Mouse (Mus musculus) megakaryocyte, embryonic 14.5 days (primary cell): Measurements from ENCODE around the gene Gm18596.
"Not testable (repeated sequence)": the region's sequence is repeated elsewhere in the genome, so short reads cannot be mapped to it uniquely, and the experiment has no call there.

ENCODE experiments used
- FLI1 ChIP-seq: IDR thresholded peaks from 2 replicates; pipeline ENCODE4 v1.6.1; 2012; ENCODE audit warnings: low read length, inconsistent platforms, mixed read lengths
- GATA1 ChIP-seq: IDR thresholded peaks from 3 replicates; pipeline ENCODE4 v1.6.1; 2012; ENCODE audit warnings: mixed read lengths, low read length, inconsistent platforms, borderline replicate concordance

GRCm38 (mm10) chr10:77782442-77782841 is 40.0 kb upstream of the Gm18596 start, which contains the start of gene Gm3250:
- TF ChIP-seq GATA1, FLI1: not testable (repeated sequence)
